Mouse (Mus musculus) gastrocnemius, adult 8-10 months (tissue): ENCODE measurements at regions not wholly inside any gene's neighbourhood (a gene's known extent, or its start where the extent isn't known, plus 50 kb on each side); places are given as distances from the start of the nearest gene placed in this dataset.

Source experiments
- DNase-seq, 2 experiments: peaks; one replicate each; pipeline ENCODE4 v3.0.0; 2022; ENCODE audit warnings: low spot score in 2 of 2

- no peak for DNase-seq
Measured at GRCm38 (mm10) chr13:110540543-110541265, 145.9 kb downstream of the Plk2 start.

- DNase-seq = no peak
Measured at GRCm38 (mm10) chr13:110541288-110542148, 146.7 kb downstream of the Plk2 start.

GRCm38 (mm10) chr13:110542303-110543065, 147.6 kb downstream of the Plk2 start:
- no peak for DNase-seq

GRCm38 (mm10) chr13:110545454-110545853, 150.6 kb downstream of the Plk2 start:
- no peak for DNase-seq

GRCm38 (mm10) chr13:110555529-110556319, 160.9 kb downstream of the Plk2 start:
- DNase-seq = no peak

GRCm38 (mm10) chr13:110556355-110557095, 161.7 kb downstream of the Plk2 start:
- no peak for DNase-seq

GRCm38 (mm10) chr13:110557930-110558727, 163.3 kb downstream of the Plk2 start:
- DNase-seq = no peak

GRCm38 (mm10) chr13:110560566-110560965, 165.7 kb downstream of the Plk2 start:
- DNase-seq = no peak

GRCm38 (mm10) chr13:110562499-110562898, 167.7 kb downstream of the Plk2 start:
- DNase-seq = no peak

- DNase-seq = no peak
Measured at GRCm38 (mm10) chr13:110562902-110563301, 168.1 kb downstream of the Plk2 start.

GRCm38 (mm10) chr13:110563967-110564366, 169.1 kb downstream of the Plk2 start:
- DNase-seq = no peak

GRCm38 (mm10) chr13:110568482-110569179, 173.8 kb downstream of the Plk2 start:
- DNase-seq = no peak

- no peak for DNase-seq
Measured at GRCm38 (mm10) chr13:110569180-110569512, 174.3 kb downstream of the Plk2 start.

GRCm38 (mm10) chr13:110570386-110570785, 175.5 kb downstream of the Plk2 start:
- no peak for DNase-seq

GRCm38 (mm10) chr13:110573360-110574065, 178.7 kb downstream of the Plk2 start:
- DNase-seq = no peak

- no peak for DNase-seq
Measured at GRCm38 (mm10) chr13:110574764-110575471, 180.1 kb downstream of the Plk2 start.

GRCm38 (mm10) chr13:110578159-110578558, 183.3 kb downstream of the Plk2 start:
- no peak for DNase-seq

- no peak for DNase-seq
Measured at GRCm38 (mm10) chr13:110580166-110580565, 185.3 kb downstream of the Plk2 start.
